Mouse (Mus musculus): ENCODE results near the gene Ubr4.

Gene Ubr4

DNA sequence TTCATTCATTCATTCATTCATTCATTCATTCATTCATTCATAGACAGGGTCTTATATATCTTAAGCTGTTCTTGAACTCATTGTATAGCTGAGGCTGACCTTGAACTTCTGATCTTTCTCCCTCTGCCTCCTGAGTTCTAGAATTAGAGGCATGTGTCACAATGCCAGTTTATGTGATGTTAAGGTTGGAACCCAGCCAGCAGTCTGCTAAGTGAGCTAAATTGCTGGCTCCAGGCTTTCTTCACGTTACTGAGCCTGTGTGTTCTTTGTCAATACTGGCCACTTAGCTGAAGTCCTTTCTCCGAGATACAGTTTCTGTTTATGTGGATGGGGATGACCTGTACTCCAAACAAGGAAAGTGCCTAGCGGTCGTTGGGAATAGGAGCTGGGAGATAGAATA is 78.5 kb downstream of the Ubr4 start:
- DNase-seq (ENCODE audit: low read depth): no peak

DNA sequence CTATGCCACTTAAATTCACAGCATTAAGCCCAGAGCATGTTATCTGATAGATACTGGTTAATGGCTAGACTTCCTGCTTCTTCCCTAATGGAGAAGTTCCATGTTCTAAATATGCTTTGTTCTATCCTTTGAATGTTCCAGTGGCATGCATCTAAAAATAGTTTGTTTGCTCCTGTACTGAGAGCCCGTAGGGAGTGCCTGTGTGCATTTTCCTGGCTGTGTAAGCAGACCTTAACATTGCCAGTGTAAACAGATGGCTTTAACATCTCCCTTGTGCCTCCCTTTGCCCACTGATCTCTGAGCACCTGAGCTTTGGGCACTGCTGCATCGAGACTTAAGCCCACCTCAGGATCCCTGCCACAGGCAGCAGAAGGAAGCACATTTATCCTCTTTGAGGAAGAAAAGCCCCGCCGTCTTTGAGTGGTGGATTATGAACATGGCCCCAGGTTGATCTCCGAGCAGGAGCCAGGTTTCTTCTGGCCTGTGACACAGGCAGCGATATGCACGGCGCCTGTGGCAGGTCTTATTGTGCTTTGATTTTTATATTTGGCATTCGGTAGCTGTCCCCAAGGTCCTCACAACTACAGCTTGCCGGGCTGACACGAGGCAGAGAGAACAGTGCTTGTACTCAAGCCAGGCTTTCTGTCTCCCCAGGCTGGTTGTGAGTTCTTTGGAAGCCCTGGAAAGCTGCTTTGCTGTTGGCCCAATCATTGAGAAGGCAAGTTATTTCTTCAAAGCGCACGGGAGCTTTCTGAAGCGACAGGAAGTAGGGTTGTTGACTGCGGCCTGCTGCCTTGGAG is 80.8 kb downstream of the Ubr4 start:
- DNase-seq (ENCODE audit: low read depth): no peak

DNA sequence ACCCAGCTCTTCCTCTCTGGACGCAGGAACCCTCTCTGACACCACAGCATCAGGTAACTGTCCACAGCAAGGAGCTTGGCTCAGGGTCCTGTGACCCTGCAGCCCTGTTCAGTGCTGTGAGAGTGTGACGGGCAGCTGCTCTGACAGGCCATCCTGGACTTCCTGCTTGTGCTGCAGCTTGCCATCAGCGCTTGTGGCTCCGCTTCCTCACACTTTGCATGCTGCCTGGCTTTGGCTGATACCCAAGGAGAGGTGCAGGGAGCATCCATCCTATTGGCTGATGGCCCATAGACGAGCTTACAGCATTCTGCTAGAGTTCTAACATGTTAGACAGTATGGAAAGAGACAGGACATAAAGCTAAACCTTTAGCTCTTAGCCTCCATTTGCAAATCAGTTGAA is 88.8 kb downstream of the Ubr4 start:
- DNase-seq (ENCODE audit: low read depth): no peak

DNA sequence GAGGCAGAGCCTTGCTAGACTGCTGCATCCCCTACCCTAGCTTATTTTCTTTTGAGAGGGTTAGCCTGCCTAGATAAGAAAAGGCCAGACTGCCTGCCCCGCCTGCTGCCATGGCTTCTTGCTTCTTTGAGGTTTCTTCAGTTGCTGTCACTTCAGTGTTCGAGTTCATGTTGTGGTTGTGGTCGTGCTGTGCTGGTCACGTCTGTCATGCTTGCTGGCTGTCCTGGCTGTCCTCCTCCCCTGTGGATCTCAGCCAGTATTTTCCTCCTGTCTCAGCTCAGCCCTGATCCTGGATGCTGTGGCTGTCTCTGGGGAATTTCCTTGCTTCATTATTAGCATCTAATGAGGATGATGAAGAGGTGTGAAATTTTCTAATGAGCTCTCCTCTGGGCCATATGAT is 89.4 kb downstream of the Ubr4 start:
- DNase-seq (ENCODE audit: low read depth): no peak

DNA sequence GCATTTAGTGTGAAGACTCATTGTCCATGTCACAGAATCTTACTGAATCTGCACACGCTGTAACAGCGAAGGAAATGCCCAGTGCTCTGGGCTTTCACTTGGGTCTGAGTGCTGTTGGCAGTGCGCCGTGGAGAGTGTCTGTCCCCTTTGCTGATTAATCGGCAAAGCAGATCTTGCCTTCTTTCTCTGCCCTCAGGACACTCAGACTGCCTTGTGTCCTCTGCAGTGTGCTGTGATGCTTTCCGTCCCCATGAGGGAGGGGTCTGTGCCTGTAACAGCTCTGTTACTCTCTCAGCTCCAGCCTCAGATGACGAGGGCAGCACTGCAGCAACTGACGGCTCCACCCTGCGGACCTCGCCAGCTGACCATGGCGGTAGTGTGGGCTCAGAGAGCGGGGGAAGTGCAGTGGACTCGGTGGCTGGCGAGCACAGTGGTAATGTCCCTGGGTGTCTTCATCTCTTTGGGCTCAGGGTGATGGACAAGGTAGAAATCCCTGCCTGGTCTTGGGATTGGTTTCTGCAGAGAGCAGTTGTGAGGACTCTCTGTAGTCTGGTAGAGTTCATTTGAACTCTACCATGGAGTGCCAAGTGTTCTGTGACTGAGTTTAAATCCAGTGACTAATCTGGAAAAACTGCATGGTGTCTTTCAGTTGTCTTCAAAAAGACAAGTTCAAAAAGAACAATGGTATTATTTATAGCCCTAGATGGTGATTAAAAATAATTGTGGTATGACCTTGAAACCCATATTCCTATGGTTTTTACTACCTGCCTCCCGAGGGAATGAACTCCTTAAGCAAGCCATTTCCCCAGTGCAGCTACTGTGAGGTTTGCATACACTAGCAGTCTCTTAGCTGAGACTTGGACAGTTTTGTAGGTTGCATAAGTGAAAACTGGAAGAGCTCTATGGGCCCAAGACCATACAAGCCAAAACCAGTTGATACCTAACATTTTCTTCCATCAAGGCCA is 90.3 kb downstream of the Ubr4 start:
- DNase-seq (ENCODE audit: low read depth): no peak

DNA sequence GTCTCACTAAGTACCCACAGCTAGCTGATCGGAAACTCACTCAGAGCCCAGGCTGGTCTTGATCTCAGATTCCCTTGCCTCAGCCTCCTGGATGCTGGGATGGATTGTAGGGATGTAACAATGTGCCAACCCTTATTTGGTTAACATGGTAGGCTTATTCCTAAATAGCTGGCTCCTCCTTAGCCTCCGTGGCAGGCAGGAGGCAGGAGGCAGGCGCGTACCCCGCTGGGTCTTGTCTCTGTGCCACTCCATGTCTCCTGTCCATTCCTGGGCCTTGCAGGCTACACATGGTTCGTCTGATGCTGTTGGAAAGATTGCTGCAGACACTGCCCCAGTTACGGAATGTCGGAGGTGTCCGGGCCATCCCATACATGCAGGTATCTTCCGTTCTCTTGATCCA is 91.9 kb downstream of the Ubr4 start:
- DNase-seq (ENCODE audit: low read depth): no peak

DNA sequence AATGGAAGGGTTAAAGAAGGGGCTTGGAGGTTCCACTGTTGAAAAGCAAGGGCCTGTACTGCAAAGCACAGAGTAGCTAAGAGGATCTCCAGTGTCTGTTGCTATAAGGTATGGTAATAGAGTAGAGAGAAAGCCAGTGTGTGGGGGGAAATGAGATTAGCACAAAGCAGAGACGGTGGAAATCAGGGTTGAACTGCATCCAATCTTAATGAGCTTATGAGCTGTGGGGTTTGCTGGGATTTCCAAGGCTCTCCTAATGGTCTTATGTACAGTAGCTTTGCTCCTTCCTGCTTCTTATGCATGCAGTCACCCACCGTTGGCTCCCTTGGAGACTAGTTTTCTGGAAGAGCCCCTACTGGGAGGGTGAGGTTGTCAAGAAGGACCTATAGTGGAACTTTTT is 93.8 kb downstream of the Ubr4 start:
- DNase-seq (ENCODE audit: low read depth): no peak

DNA sequence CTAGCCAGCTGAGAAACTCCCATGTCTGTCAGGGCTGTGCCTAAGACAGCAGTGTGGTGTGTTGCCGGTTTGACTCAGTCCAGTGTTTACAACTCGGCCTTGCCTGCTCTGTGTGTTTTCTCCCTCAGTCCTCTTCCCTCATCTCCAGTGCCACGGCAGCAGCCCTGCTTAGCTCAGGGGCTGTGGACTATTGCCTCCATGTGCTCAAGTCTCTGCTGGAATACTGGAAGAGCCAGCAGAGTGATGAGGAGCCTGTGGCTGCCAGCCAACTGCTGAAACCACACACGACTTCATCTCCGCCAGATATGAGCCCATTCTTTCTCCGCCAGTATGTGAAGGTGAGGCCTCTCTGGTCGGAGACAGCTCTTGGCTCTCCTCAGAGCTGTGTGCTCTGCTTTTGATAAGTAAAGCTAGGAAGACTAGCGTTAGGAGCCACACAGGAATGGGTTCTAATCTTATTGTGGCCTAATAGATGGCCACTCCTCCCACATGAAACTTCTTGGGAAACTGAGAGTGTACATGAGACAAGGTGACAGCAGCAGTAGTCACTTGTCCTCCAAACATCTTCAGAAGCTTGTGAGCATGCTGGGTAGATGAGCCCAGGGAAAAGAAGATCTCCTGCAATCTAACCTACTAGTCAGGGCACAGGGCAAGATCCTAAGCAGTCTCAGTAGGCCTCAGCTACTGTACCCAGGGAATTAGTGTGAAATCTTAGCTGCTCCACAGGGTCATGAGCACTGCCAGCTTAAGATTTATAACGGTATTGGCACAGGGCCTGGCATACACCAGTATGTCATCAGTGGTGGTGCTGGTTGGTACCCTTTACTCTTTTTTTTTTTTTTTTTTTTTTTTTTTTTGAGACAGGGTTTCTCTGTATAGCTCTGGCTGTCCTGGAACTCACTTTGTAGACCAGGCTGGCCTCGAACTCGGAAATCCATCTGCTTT is 94.6 kb downstream of the Ubr4 start:
- DNase-seq (ENCODE audit: low read depth): no peak

DNA sequence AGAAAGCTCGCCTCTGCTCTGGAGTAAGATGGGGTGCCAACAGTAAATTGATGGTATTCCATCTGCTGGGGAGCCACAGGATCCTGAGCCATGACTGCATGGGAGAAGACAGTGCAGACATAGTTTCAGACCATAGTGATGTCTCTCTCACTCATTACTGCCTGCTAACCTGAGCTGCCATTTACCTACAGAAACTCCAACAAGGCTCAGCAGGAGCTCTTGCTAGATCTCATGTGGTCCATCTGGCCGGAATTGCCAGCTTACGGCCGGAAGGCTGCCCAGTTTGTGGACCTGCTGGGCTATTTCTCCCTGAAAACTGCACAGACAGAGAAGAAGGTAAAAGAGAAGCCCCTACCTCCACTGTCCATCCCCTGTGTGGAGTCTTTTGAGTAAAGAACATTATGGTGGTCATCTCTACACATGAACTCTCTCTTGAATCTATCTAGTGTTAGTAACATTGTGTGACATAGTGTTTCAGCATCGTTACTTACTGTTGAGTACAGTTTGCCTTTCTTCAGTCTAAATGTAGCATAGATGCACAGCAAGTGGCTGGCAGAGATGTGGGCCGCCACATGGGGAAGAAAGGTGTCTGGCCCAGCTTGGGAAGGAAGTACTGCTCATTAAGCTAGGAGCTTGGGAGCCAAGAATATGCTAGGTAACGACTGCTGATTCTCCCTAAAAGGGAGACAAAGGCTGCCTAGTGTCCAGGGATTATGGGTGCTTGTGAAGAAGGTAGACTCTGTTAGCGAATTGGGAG is 100.7 kb downstream of the Ubr4 start:
- DNase-seq (ENCODE audit: low read depth): no peak

DNA sequence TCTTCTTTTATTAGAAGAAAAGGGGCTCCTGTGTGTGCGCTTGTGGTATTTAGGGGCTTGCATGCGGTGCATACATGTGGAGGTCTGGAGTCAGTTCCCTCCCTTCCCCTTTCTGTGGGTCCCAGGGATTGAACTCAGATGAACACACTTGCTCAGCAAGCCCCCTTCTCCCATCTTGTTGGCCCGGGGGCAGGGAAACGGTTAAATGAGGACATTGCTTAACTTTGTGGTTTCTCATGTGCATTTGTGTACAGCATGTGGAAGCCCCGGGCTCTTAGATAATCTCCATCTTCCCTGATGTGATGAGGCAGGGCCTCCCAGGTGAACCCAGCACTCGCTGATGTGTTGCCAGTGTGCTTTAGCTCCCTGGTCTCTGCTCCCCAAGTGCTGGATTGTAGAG is 101.9 kb downstream of the Ubr4 start:
- DNase-seq (ENCODE audit: low read depth): no peak

DNA sequence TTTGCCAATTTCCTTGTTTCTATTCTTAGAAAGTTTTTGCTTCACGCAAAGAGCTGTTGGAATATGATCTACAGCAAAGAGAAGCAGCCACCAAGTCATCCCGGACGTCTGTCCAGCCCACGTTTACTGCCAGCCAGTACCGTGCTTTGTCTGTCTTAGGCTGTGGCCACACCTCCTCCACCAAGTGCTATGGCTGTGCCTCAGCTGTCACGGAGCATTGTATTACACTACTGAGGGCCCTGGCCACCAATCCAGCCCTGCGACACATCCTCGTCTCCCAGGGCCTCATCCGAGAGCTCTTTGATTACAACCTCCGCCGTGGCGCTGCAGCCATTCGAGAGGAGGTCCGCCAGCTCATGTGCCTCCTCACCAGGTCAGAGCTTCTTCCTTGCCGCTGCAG is 107.6 kb downstream of the Ubr4 start:
- no peak for DNase-seq (ENCODE audit: low read depth)

DNA sequence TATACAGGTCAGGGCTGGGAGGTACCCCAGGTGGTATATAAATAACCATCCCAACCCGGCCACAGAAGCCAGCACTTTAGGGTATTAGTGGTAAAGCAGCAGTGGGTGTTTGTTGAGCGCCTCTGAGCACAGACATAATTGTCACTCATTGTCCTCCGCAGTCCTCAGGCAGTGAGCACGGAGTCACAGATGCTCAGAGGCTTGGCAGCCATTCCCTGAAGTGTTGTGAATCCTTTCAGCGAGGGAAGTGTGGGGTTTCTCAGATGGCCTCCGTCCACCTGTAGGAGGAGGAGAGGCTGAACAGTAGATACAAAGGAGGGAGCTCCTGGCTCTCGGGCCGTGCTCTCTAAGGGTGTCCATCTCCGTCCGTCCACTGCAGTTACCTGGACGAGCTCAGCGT is 111.8 kb downstream of the Ubr4 start:
- no peak for DNase-seq (ENCODE audit: low read depth)

DNA sequence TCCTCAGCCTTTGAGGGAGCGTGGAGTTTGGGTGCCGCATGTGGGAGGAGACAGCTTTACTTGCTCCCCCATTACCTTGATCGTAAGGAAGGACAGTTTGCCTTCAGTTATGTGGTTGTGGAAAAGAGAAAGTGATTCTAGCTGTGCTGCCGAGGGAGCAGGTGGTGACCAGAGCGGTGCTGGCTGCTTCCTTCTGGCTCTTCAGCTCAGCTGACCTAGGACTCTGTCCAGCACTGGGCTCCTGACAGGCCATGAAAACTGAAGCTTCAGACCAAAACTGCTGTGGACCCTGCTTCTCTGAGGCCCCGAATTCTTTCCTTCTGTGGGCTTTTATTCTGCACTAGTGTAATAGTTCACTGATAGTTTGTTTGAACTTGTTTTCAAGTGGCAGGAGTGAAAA is 114.1 kb downstream of the Ubr4 start:
- DNase-seq (ENCODE audit: low read depth): no peak

DNA sequence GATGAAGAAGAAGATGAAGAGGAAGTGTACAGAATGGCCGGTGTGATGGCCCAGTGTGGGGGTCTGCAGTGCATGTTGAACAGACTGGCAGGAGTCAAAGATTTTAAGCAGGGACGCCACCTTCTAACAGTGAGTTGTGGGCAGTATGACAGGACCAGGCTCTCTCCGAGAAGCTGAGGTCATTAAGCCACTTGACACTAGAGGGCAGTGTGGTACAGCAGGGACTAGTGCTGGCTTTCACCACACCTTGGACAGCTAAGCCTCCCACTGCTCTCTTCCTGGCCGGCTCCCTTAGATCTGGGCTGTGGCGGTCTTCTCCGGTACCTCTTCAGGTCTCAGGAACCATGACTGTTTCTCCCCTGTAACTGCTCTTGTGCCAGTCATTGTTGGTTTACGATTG is 117.8 kb downstream of the Ubr4 start:
- peak; percentile 56 for DNase-seq (ENCODE audit: low read depth)

DNA sequence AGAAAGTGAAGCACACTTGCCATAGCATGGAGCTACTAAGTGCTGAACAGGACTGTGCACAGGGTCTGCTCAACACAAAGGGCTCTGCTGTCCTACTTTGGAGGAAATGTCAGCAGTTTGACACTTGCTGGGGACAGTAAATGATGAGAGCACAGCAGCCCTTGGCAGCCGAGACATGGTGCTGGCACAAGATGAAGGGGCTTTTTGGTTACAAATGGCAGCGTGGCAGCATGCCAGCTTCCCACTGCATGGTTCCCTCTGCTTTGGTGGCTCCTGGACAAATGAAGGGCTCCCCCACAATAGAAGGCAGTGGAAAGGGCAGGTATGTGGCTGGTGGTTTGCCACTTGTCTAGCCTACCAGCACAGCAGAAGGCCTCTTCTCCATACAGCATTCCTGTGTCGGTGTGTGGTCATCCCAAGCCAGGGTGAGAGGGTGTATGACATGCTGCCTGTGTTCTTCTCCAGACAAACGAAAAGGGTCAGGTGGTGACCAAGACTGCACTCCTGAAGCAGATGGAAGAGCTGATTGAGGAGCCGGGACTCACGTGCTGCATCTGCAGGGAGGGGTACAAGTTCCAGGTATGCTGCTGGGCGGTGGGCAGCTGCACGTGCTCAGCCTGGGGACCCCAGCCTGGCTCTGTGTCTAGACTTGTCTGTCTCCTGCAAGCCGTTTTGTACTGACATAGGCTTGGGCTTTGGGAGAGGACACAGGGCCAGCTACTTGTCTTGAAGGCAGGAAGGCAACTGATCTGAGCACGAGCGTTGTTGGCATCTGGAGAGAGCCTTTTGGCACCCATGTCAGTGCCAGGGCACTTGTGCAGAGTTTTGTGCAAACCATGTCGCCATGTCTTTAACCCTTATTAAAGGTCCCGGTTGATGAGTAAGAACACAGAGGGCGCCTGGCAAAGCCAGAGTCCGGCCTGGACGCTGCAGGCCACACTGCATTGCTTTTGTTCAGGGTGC is 124.5 kb downstream of the Ubr4 start:
- no peak for DNase-seq (ENCODE audit: low read depth)

DNA sequence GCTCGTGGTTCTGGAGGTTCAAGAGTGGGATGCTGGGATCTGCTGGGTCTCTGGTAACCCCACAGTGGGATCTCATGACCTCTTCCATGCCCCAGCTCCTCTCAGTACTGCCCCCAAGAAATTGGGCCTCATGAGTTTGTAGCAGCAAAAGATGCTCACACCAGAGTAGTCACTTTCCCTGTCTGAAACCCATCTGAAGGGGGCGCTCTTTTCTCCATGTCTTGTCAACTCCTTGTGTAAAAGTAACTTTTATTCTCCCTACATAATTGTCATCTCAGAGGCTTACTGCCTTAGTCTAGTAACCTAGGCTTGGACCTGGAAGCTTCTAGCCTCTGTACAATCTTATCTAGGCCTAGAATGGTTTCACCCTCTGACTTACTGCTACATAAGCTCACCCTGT is 125.6 kb downstream of the Ubr4 start:
- DNase-seq (ENCODE audit: low read depth): no peak

DNA sequence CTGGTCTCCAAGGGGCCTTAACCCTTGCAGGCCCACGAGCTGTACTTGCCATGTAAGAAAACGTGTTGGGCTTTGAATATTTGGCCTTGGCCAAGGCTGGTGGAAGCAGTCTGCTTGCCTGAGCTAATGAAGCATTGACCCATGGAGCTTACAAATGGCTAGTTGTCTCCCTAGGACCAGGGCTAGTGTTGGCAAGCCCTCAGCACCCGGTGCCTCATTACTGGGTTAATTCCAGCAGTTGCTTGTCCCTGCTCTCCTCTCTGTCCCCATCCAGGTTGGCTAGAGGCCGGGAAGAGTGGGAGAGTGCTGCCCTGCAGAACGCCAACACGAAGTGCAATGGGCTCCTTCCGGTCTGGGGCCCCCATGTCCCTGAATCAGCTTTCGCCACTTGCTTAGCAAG is 126.8 kb downstream of the Ubr4 start:
- no peak for DNase-seq (ENCODE audit: low read depth)

DNA sequence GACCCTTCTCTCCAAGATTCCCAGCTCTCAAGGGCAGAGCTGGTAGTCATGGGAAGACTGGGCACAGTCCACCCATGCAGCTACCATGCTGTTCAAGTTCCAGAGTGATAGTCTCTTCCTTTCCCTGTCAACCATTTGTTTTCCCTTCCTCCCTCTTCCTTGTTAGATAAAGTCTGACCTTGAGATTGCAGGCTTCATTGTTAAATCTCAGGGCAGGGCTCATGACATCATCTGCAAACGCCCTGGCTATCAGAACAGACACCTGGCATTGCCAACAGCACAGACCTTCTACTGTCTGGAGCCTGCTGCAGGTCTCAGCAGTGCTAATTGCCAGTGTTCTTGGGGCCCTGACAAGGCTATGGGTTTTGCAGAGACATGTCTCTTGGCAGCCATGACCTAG is 129.0 kb downstream of the Ubr4 start:
- DNase-seq (ENCODE audit: low read depth): no peak

DNA sequence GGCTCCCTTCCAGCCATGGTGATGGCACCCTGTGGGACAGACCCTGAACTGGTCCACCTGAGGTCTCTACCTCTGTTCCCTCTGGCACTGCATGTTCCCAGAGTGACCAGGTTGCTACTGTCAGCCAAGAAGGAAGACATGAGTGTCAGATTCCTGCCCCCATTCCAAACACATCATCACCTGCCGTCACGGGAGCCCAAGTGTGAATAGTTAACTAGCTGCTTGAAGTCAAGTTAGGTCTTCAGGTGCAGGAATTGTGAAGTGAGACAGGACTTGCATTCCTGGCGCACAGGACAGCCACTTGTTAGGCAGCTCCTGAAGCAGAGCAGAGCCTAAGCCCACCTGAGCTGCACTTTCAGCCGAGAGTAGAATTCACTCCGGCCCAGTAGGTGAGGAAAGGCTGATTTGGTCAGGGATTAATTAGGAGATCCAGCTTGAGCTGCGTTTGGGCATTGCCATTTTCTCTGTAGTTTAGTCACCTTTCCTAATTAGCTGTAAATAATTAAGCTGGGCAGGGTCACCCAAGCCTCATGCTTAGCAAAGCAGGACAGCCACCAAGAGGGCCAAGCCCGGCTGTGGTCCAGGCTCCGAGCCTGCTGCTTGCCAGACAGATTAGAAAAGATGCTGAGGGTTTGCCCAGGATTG is 131.2 kb downstream of the Ubr4 start:
- DNase-seq (ENCODE audit: low read depth): no peak

DNA sequence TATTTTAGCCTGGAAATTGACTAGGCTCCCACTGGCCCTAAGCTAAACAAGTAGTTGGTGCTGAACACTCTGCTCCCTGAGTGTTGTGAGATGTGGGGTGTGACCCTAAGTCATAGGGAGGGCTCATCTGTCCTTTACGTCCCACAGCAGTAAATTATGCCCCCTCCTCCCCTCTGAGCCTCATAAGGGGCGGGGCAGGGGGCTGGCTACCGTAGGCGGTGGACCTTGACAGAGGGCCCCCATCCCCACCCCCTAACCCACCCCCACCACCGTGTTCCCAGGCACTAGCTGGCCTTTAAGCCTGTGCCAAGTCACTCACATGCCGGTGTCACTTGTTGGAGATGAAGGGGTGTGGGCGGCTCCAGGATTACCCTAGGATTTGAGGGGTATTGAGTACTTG is 132.1 kb downstream of the Ubr4 start:
- DNase-seq (ENCODE audit: low read depth): no peak

All from c-Kit-positive CD71-positive TER-119-negative erythroid progenitor cells, embryonic 14.5 days (primary cell).